Mouse (Mus musculus): ENCODE results near the gene March8. TPM values are rescaled to one million over a fixed set of nuclear protein-coding genes. Genes with fewer than 3 reads are reported as not detected.

March8 gene
- polyA plus RNA-seq, 1 experiment from 2014 or later, result 28.6 TPM

DNA sequence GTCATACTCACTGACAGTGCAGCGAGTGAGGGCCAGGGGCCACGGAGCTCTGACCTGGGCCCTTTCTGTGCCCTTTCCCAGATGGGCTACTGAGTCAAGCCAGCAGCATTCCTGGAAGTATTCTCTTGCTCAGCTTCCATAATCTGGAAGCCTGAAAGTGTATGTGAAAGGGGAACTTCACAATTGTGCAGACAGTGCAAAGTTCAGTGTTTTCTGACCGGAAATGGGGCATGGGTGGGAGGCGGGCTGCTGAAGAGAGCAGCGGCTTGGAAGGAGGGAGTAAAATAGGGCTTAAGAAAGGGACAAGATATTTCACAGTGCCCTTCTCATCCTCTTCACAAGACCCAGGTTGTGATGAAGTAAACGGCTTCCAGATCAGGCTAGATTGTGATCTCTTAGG, 101.7 kb downstream of the March8 start:
- Histone ChIP-seq H3K36me3 (ENCODE audit: control insufficient read depth, insufficient read depth, low read length) (no peaks in the 10 kb centered on the region), H3K4me2 (ENCODE audit: low read length) (no peak overlapping the region), H3K4me3 (ENCODE audit: control insufficient read depth in 1 of 2, insufficient read depth in 1 of 2, low read depth in 1 of 2, low read length in 2 of 2) (no peak overlapping the region), H3K9me3 (ENCODE audit: control insufficient read depth, low read length) (0 out of 2 replicates have a peak, but pooled peaks cover 4% of the 10 kb centered on the region), H3K27me3 (ENCODE audit: control insufficient read depth, insufficient read depth, low read length) (no peaks in the 10 kb centered on the region), H3K27ac (replicated peaks in 1 of 2; ENCODE audit: control insufficient read depth in 1 of 2, insufficient read depth in 1 of 2, low read depth in 2 of 2, low read length in 2 of 2) (peak overlapping the region in 1 of 2 experiments; percentile 85; a peak in 2 of 4 replicates), H3K4me1 (ENCODE audit: control insufficient read depth in 2 of 2, insufficient read depth in 2 of 2, low read length in 2 of 2) (peaks cover 4 to 22% of the 10 kb centered on the region in 2 experiments), H3K9ac (ENCODE audit: low read length) (no peak overlapping the region)
- ATAC-seq (ENCODE audit: insufficient number of reproducible peaks, insufficient read depth, low FRiP score, low read depth), result no peak
- WGBS, result 82% methylated on average over 6 of the region's 6 CpGs

DNA sequence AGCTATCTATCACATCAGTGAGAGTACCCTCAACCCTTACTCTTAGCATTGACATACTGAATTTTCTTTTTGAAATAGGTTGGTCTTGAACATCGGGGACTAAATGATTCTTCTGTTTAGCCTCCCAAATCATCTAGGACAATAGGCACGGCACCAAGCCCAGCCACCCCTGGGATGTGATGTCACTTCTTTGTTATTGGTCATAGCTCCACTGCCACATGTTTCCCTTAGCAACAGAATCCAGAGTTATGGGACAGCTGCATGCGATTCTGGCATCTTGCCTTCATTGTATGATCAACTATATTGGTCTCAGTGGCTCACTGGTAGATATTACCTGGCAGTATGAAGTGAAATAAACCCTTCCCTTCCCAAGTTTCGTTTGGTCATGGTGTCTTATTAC, 102.6 kb downstream of the March8 start:
- peaks cover 4 to 22% of the 10 kb centered on the region in 2 experiments for H3K4me1 ChIP-seq (ENCODE audit: control insufficient read depth in 2 of 2, insufficient read depth in 2 of 2, low read length in 2 of 2)
- H3K36me3 ChIP-seq (ENCODE audit: control insufficient read depth, insufficient read depth, low read length), result no peaks in the 10 kb centered on the region
- H3K9ac ChIP-seq (ENCODE audit: low read length), result no peak overlapping the region
- no peaks in the 10 kb centered on the region for H3K27me3 ChIP-seq (ENCODE audit: control insufficient read depth, insufficient read depth, low read length)
- 41% methylated on average over 4 of the region's 4 CpGs for WGBS
- H3K4me2 ChIP-seq (ENCODE audit: low read length), result peak overlapping the region; percentile 27
- no peak overlapping the region for H3K4me3 ChIP-seq (ENCODE audit: control insufficient read depth in 1 of 2, insufficient read depth in 1 of 2, low read depth in 1 of 2, low read length in 2 of 2)
- ATAC-seq (ENCODE audit: insufficient number of reproducible peaks, insufficient read depth, low FRiP score, low read depth), result no peak
- peak overlapping the region; percentile 69 to 85 for H3K27ac ChIP-seq (replicated peaks in 1 of 2; ENCODE audit: control insufficient read depth in 1 of 2, insufficient read depth in 1 of 2, low read depth in 2 of 2, low read length in 2 of 2)
- 0 out of 2 replicates have a peak, but pooled peaks cover 4% of the 10 kb centered on the region for H3K9me3 ChIP-seq (ENCODE audit: control insufficient read depth, low read length)

DNA sequence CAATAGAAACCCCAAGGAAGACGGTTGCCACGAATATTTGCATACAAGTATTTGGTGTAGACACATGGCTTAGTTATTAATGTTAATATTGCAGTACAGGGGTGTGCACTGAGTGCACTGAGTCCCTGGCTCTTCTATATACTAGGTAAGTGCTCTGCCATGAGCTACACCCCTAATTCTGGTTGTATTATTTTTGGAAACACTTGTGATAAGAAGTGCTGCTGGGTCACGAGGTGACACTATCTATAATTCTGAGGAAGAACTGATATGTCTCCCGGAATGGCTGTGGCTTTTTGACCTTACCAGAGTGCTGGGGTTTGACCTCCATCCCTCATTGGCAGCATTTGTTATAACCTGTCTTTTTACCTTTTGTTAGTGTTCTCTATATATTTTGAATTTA, 103.0 kb downstream of the March8 start:
- no peaks in the 10 kb centered on the region for H3K36me3 ChIP-seq (ENCODE audit: control insufficient read depth, insufficient read depth, low read length)
- no peaks in the 10 kb centered on the region for H3K27me3 ChIP-seq (ENCODE audit: control insufficient read depth, insufficient read depth, low read length)
- peak; percentile 81 for ATAC-seq (ENCODE audit: insufficient number of reproducible peaks, insufficient read depth, low FRiP score, low read depth)
- H3K9ac ChIP-seq (ENCODE audit: low read length), result no peak overlapping the region
- peak overlapping the region; percentile 69 to 85 for H3K27ac ChIP-seq (replicated peaks in 1 of 2; ENCODE audit: control insufficient read depth in 1 of 2, insufficient read depth in 1 of 2, low read depth in 2 of 2, low read length in 2 of 2)
- 0 out of 2 replicates have a peak, but pooled peaks cover 4% of the 10 kb centered on the region for H3K9me3 ChIP-seq (ENCODE audit: control insufficient read depth, low read length)
- peaks cover 4 to 22% of the 10 kb centered on the region in 2 experiments for H3K4me1 ChIP-seq (ENCODE audit: control insufficient read depth in 2 of 2, insufficient read depth in 2 of 2, low read length in 2 of 2)
- no peak overlapping the region for H3K4me3 ChIP-seq (ENCODE audit: control insufficient read depth in 1 of 2, insufficient read depth in 1 of 2, low read depth in 1 of 2, low read length in 2 of 2)
- peak overlapping the region; percentile 27 for H3K4me2 ChIP-seq (ENCODE audit: low read length)
- WGBS, result 22% methylated on average over 4 of the region's 4 CpGs

DNA sequence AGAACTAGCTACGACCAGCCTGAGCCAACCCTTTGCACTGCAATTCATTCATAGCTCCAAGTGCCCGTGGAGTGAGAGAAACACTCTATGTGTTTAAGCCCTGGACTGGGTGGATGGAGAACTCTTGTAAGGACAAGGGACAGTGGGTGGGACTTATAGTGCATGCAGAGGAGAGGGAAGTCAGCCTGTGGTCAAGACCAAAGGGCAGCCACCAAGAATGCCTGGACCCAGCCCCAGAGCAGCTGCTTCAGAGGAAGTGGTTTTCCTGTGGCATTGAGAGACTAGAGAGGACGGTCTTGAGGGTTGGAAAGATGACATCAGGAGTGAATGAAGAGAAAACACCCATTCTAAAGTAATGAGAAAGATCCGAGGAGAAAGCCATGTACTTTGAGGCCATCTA, 118.0 kb downstream of the March8 start:
- Histone ChIP-seq H3K9me3 (ENCODE audit: control insufficient read depth, low read length) (no peaks in the 10 kb centered on the region), H3K4me2 (ENCODE audit: low read length) (no peak overlapping the region), H3K36me3 (ENCODE audit: control insufficient read depth, insufficient read depth, low read length) (no peaks in the 10 kb centered on the region), H3K27me3 (ENCODE audit: control insufficient read depth, insufficient read depth, low read length) (peaks cover 10% of the 10 kb centered on the region), H3K9ac (ENCODE audit: low read length) (no peak overlapping the region), H3K27ac (replicated peaks in 1 of 2; ENCODE audit: control insufficient read depth in 1 of 2, insufficient read depth in 1 of 2, low read depth in 2 of 2, low read length in 2 of 2) (no peak overlapping the region), H3K4me3 (ENCODE audit: control insufficient read depth in 1 of 2, insufficient read depth in 1 of 2, low read depth in 1 of 2, low read length in 2 of 2) (no peak overlapping the region), H3K4me1 (ENCODE audit: control insufficient read depth in 2 of 2, insufficient read depth in 2 of 2, low read length in 2 of 2) (peaks cover 4% of the 10 kb centered on the region in 2 experiments; a peak in 1 of 4 replicates)
- no peak for ATAC-seq (ENCODE audit: insufficient number of reproducible peaks, insufficient read depth, low FRiP score, low read depth)
- 70% methylated on average over 4 of the region's 4 CpGs for WGBS

DNA sequence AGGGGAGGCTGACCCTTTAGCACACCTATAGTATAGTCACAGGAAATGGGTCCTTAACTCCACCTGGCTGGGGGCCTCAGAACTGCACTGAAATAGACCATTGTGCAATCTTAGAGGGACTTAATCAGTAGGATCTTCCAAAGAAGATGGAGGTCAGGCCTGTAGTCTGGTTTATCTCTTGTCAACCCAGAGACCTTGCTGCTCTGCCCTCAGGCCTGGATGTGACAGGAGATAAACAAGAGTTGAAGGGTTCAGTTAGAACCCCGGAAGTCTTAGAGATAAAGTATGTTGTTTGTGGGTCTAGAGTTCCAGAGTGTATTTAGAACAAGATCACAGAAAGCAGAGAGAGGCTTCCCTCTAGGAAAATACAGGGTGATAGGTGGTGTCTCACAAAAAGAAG, 118.7 kb downstream of the March8 start:
- Histone ChIP-seq H3K36me3 (ENCODE audit: control insufficient read depth, insufficient read depth, low read length) (no peaks in the 10 kb centered on the region), H3K4me2 (ENCODE audit: low read length) (no peak overlapping the region), H3K9me3 (ENCODE audit: control insufficient read depth, low read length) (no peaks in the 10 kb centered on the region), H3K4me3 (ENCODE audit: control insufficient read depth in 1 of 2, insufficient read depth in 1 of 2, low read depth in 1 of 2, low read length in 2 of 2) (no peak overlapping the region), H3K4me1 (ENCODE audit: control insufficient read depth in 2 of 2, insufficient read depth in 2 of 2, low read length in 2 of 2) (peaks cover 4 to 5% of the 10 kb centered on the region in 2 experiments; a peak in 1 of 4 replicates), H3K27ac (replicated peaks in 1 of 2; ENCODE audit: control insufficient read depth in 1 of 2, insufficient read depth in 1 of 2, low read depth in 2 of 2, low read length in 2 of 2) (no peak overlapping the region), H3K27me3 (ENCODE audit: control insufficient read depth, insufficient read depth, low read length) (peaks cover 17% of the 10 kb centered on the region), H3K9ac (ENCODE audit: low read length) (no peak overlapping the region)
- WGBS, result 19% methylated on average over 1 of the region's 1 CpGs
- no peak for ATAC-seq (ENCODE audit: insufficient number of reproducible peaks, insufficient read depth, low FRiP score, low read depth)

DNA sequence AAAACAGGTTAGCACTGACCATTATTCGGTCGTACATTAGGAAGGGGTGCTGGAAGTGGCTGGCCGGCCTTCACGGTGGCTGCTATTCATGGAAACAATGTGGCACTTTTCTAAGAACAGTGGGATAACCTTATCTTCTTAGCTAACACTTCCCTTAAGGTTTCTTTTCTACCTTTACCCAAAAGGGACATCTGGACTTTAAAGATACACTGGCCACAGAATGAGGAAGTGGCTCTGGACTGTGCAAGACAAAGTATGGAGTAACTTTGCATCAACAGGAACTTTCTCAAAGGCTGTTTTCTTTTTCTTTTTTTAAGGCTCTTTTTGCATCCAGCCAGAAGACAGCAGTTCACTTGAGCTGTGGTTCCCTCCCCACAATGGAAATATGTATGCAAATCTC, 120.9 kb downstream of the March8 start:
- H3K36me3 ChIP-seq (ENCODE audit: control insufficient read depth, insufficient read depth, low read length), result no peaks in the 10 kb centered on the region
- no peak overlapping the region for H3K4me3 ChIP-seq (ENCODE audit: control insufficient read depth in 1 of 2, insufficient read depth in 1 of 2, low read depth in 1 of 2, low read length in 2 of 2)
- no peak for ATAC-seq (ENCODE audit: insufficient number of reproducible peaks, insufficient read depth, low FRiP score, low read depth)
- H3K4me2 ChIP-seq (ENCODE audit: low read length), result no peak overlapping the region
- H3K4me1 ChIP-seq (ENCODE audit: control insufficient read depth in 2 of 2, insufficient read depth in 2 of 2, low read length in 2 of 2), result peaks cover 0 to 5% of the 10 kb centered on the region in 2 experiments; a peak in 1 of 4 replicates
- 43% methylated on average over 4 of the region's 4 CpGs for WGBS
- no peak overlapping the region for H3K27ac ChIP-seq (replicated peaks in 1 of 2; ENCODE audit: control insufficient read depth in 1 of 2, insufficient read depth in 1 of 2, low read depth in 2 of 2, low read length in 2 of 2)
- no peaks in the 10 kb centered on the region for H3K9me3 ChIP-seq (ENCODE audit: control insufficient read depth, low read length)
- H3K9ac ChIP-seq (ENCODE audit: low read length), result no peak overlapping the region
- peaks cover 28% of the 10 kb centered on the region for H3K27me3 ChIP-seq (ENCODE audit: control insufficient read depth, insufficient read depth, low read length)

Other genes starting within 250 kb of the March8 start
- gene Tmcc1, start 144.5 kb upstream of the March8 start, polyA plus RNA-seq (2014; fragmentation: Nextera tagmentation; extraction: Ambion mirVana), result 12.6 and 13.5 TPM in 2 replicates
- gene Washc2, start 130.0 kb upstream of the March8 start, polyA plus RNA-seq (2014; fragmentation: Nextera tagmentation; extraction: Ambion mirVana), result 34.2 and 36.3 TPM in 2 replicates
- 3.4 and 3.5 TPM in 2 replicates for gene Zfand4, start 73.8 kb upstream of the March8 start, polyA plus RNA-seq (2014; fragmentation: Nextera tagmentation; extraction: Ambion mirVana)
- 2.3 and 2.4 TPM in 2 replicates for gene Alox5, start 123.2 kb downstream of the March8 start, polyA plus RNA-seq (2014; fragmentation: Nextera tagmentation; extraction: Ambion mirVana)
- not detected in 2 replicates for gene Olfr211, start 151.1 kb downstream of the March8 start, polyA plus RNA-seq (2014; fragmentation: Nextera tagmentation; extraction: Ambion mirVana)
- not detected in 2 replicates for gene Olfr212, start 168.5 kb downstream of the March8 start, polyA plus RNA-seq (2014; fragmentation: Nextera tagmentation; extraction: Ambion mirVana)
- gene Olfr213, start 200.4 kb downstream of the March8 start, polyA plus RNA-seq (2014; fragmentation: Nextera tagmentation; extraction: Ambion mirVana), result not detected in 2 replicates
- gene Gm5580, start 213.1 kb downstream of the March8 start, polyA plus RNA-seq (2014; fragmentation: Nextera tagmentation; extraction: Ambion mirVana), result 0.28 and 0.32 TPM in 2 replicates
- gene Olfr214, start 216.2 kb downstream of the March8 start, polyA plus RNA-seq (2014; fragmentation: Nextera tagmentation; extraction: Ambion mirVana), result not detected in 2 replicates
- gene Olfr215, start 246.2 kb downstream of the March8 start, polyA plus RNA-seq (2014; fragmentation: Nextera tagmentation; extraction: Ambion mirVana), result not detected in 2 replicates

Measured in heart, embryonic 14.5 days (tissue).